Comparison of ENCODE assay signal across 31 mouse cellular contexts in genomic region chr7:5982426-5982825, GRCm38 (mm10). TPM values are rescaled to one million over a fixed set of nuclear protein-coding genes. Genes with fewer than 3 reads are reported as not detected.
"Had no signal": no experiment of that assay in that cellular context is flagged by ENCODE, and none has a peak within 500 bp of the region (broad histone marks: within the 10 kb centered on the region; RNA-seq: fewer than 3 reads in every experiment).

No protein-coding gene starts in this region.

RNA-seq across cellular contexts. Expression of gene Vmn1r65, which starts 28.4 kb away (rescaled TPM):
- polyA plus RNA-seq: limb, embryonic 10.5 days; limb, embryonic 11.5 days; limb, embryonic 12.5 days; limb, embryonic 13.5 days; limb, embryonic 14.5 days; limb, embryonic 15.5 days; liver, adult 2 months; liver, embryonic 11.5 days; liver, embryonic 12.5 days; liver, embryonic 13.5 days; liver, embryonic 14.5 days; liver, embryonic 15.5 days; liver, embryonic 16.5 days; liver, postnatal 0 days; lung, adult 2 months; lung, embryonic 14.5 days; lung, embryonic 15.5 days; lung, embryonic 16.5 days; lung, postnatal 0 days; macrophage; midbrain, embryonic 10.5 days; midbrain, embryonic 11.5 days; midbrain, embryonic 12.5 days; midbrain, embryonic 13.5 days; midbrain, embryonic 14.5 days; midbrain, embryonic 15.5 days; midbrain, embryonic 16.5 days; midbrain, postnatal 0 days; myocyte; neural tube, embryonic 11.5 days; neural tube, embryonic 12.5 days had no signal
